Mouse (Mus musculus) induced T-regulatory cell, adult 2 months (primary cell): ENCODE measurements around the gene Cyba.

Experiments used
- DNase-seq: peaks from one replicate; pipeline ENCODE4 v3.0.0-alpha.2; 2012; ENCODE audit warnings: low read depth

Gene Cyba

GRCm38 (mm10) chr8:122421376-122422070 is 11.2 kb downstream of the Cyba start, which contains the start of gene Il17c:
TSS of gene Il17c (plus strand) at chr8:122422020.
- no peak for DNase-seq

DNA sequence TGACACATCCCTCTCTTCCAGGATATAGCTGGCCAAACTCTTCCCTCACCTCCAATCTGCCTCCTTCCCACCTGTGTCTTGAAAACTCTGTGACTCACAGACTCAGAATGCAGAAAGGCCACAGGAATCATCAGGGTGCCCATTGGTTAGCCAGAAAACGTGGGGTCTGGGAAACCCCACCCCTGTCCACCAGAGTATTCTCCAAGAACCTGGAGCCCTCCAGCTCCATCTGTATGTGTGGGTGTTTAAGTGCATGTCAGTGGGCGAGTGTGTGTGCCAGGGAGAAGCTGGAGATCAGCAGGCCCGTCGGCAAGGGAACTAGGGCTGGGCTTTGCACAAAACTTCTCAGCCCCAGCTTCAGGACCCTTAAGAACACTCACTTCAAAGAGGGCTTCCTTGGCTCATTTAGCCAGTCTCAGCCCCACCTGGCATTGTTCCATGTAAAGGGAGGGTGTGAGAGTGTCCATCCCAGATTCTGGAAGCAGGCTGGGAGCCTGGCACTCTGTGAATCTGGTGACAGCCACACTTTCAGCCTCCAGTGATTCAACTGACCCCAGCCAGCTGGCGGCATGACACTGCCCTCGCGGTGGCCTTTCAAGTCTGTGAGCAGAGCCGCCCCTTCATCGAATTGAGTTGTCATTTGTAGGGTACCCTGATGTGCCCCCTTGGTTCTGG is 12.7 kb downstream of the Cyba start:
- DNase-seq: no peak

- peak; percentile 35 for DNase-seq
These were observed 17.2 kb downstream of the Cyba start for GRCm38 (mm10) chr8:122415554-122415953.

DNA sequence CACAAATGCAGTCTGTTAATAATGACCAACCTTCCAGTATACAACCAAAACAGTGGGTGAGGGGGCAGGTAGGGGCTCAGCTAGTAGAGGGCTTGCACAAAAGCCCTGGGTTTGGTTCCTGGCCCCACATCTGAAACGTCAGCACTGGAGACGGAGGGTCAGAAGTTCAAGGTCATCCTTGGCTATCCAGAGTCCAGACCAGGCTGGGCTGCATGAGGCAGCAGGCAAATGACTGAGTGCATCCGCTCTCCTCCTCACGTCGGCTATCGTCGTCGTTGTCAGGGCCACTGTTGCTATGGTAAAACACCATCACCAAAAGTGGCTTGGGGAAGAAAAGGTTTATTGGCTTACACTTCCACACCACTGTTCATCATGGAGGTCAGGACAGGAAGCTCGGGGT is 18.4 kb downstream of the Cyba start:
- DNase-seq: no peak

DNA sequence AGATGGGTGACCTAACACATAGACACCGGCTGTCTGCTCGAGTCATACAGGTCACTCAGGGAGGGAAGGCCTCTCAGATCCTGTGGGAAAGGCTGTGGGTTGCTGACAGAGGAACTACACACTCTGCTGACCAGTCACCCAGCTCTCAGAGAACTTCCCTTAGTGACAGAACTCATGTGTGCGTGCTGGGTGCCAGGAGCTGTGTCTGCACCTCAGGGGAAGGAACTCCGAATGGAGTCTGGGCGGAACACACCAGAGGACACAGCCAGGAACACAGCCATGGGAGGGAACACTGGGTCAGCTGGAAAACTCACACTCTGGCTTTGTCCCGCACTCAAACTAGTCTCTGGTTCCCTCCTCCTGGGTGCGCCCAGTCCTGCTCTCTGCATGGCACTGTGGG is 25.1 kb downstream of the Cyba start:
- DNase-seq: no peak

DNA sequence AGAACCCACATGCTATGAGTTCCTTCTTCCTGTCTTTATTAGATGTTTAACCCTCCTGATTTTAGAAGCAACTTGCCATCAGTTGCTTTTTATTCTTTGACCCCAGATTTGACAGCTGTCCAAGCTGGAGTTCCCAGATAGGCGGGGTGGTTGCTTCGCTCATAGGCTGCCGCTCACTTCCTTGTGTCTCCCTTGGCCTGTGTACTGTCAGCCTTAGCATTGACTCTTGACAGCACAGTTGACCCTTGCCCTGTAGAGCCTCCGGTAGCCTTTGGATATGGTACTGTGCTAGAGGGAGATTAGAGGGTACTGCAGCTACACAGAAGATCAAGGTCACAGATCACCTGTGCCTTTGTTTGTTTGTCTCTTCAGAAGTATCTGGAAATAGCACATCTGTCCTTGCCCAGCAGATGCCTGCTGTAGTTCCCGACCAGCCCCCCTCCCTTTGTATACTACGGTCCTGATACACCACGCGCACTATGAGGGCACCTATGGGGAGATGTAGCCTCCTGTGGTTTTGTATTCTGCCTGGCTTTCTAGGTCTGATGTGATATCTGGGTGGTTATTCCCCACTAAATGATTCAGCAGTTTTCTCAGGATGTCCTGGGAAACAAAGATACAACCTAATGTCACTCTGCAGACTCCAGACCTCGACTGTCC is 27.5 kb downstream of the Cyba start:
- DNase-seq: no peak

- no peak for DNase-seq
These were observed 34.5 kb downstream of the Cyba start for GRCm38 (mm10) chr8:122398186-122398585.

DNA sequence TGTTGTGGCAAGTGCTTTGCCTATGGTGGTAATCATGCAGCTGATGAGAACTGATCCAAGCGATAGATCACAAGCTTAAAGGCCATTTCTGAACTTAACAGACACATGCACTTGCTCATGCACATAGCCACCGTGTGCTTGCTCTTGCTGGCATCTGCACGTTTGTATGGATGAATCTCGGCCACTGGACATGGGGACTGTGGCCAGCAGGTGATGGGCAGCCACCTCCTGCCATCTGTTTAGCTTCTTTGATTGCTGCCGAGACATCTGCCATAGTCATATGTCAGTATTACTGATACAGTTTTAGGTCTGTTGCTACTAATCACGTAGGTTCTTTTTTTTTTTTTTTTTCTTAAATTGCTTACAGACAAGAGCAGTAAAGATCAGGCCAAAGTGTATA is 37.4 kb downstream of the Cyba start:
- no peak for DNase-seq

DNA sequence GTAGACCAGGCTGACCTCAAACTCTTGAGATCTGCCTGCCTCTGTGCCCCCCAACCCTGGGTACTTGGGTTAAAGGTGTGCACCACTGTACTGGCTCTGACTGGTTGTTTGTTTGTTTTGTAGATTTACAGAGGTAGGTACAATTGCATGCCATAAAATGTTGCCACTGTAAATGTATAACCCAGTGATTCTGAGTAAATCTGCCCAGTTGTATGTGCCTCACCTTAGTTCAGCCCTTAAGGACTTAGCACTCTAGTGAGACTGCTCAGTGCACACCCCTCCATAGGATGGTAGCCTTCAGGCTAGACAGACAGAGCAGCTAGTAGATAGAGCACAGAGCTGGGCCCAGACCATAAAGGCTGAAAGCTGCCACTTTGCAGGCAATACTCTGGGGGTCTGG is 39.0 kb downstream of the Cyba start:
- no peak for DNase-seq

DNA sequence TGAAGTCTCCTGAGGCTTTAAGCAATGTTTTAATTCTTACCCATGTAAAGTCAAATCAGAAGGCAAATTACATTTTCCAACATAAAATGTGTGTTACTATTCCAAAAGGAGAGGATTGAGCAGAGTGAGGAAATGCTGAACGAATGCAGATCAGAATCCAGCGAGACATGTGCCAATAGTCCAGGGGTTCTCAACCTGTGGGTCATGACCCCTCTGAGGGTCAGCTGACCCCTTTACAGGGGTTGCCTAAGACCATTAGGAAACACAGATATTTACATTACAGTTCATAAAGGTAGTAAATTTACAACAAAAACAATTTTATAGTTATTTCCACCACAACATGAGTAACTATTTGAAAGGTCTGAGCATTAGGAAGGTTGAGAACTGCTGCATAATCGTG is 42.0 kb downstream of the Cyba start:
- DNase-seq: no peak

GRCm38 (mm10) chr8:122389357-122389756 is 43.4 kb downstream of the Cyba start:
- DNase-seq: peak; percentile 18

- DNase-seq: no peak
These were observed 49.7 kb downstream of the Cyba start for GRCm38 (mm10) chr8:122383039-122383438.

DNA sequence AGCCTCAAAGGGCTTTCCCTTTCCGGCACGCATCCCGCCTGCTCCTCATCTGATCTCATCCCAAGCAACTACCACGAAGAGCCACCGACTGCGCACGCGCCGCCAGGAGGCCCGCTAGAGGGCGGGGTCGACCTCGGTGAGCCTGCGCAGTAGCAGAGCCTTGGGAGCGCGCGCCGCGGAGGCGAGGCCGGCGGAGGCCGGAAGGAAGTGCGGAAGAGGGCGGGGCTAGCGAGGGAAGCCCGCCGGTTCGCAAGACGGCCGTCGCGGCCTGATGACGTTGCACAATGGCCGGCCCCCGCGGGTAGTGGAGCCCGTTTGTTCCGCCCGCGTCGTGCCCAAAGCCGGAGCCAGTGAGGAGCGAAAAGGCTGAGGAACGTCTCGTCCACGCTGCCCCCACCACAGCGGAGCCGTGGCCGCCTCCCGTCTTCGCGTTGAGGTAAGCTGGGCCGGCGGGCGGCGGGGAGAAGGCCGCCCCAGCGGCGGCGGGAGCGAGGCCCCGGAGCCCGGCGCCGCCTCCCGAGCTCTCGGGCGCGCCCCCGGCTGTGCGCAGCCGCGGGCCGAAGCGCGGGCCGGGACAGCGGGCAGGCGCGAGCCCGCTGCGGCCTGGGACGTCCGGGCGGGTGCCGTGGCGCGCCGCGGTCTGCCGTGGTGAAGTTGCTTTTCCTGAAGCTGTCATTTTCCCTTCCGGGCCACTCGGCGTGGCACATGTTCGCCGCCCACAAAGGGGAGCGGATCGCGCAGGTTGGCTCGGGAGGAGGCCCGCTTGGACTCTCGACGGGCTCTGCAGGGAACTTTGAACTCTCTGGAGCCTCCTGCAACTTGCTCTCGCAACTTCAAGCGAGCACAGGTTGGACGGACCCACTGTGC is 56.1 kb downstream of the Cyba start, which contains the start of gene Zc3h18:
Gene Zc3h18, plus strand, starts transcription at position 245 of the 867 bp plus-strand sequence.
- DNase-seq: peak; percentile 99

GRCm38 (mm10) chr8:122375751-122376364 is 56.9 kb downstream of the Cyba start:
- DNase-seq: no peak

DNA sequence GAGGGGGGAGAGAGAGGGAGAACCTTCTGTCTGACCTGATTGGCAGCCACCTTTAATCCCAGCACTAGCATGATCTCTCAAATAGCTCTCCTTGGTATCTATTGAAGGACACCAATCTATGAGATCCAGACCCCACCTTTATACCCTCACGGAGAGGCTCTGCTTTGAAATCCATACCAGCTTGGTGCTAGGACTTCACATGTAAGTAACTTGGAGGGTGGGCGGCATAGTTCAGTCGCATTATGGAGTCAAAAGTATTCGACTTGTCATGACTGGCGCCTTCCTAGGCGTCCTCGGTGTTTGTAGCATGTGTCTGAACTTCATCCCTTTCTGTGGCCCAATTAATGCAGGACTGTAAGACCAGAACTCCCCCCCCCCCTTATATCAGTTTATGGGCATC is 57.4 kb downstream of the Cyba start:
- peak; percentile 19 for DNase-seq
